Mouse (Mus musculus) ES-CJ7 (cell line): ENCODE measurements at regions not wholly inside any gene's neighbourhood (a gene's known extent, or its start where the extent isn't known, plus 50 kb on each side); places are given as distances from the start of the nearest gene placed in this dataset.

Source experiments
- DNase-seq: peaks from one replicate; pipeline ENCODE4 v3.0.0; 2011; ENCODE audit warnings: low read depth, low spot score

- no peak for DNase-seq
Observed at GRCm38 (mm10) chr7:52399513-52399912, 384.0 kb upstream of the 1700015G11Rik start.

GRCm38 (mm10) chr7:52391793-52392192, 376.3 kb upstream of the 1700015G11Rik start:
- peak; percentile 56 for DNase-seq
